Mouse (Mus musculus) MEL (cell line): ENCODE measurements around the gene Tchp.

Source experiments
- CHD1 ChIP-seq: IDR thresholded peaks from 2 replicates; pipeline ENCODE4 v1.6.1; 2012; ENCODE audit warnings: low read depth, mild to moderate bottlenecking, inconsistent platforms, low read length, improper control_type of control experiment
- CTCF ChIP-seq, 3 experiments: IDR thresholded peaks in 2 of 3; conservative IDR thresholded peaks in 1 of 3; 2 replicates each; pipeline ENCODE4 v1.5.1; 2011 to 2012; ENCODE audit warnings: low read length in 3 of 3, low read depth in 2 of 3, mild to moderate bottlenecking in 2 of 3, improper control_type of control experiment in 1 of 3, inconsistent platforms in 1 of 3, mixed read lengths in 1 of 3, moderate library complexity in 1 of 3; ENCODE audit not compliant: control insufficient read depth in 1 of 3, insufficient read depth in 1 of 3, poor library complexity in 1 of 3, severe bottlenecking in 1 of 3
- E2F4 ChIP-seq: IDR thresholded peaks from 2 replicates; pipeline ENCODE4 v1.6.1; 2011; ENCODE audit warnings: low read depth, low read length, improper control_type of control experiment, borderline replicate concordance
- EP300 ChIP-seq, 2 experiments: IDR thresholded peaks; 2 replicates each; pipeline ENCODE4 v1.6.1; 2011; ENCODE audit warnings: improper control_type of control experiment in 2 of 2, low read length in 2 of 2, low read depth in 1 of 2, mild to moderate bottlenecking in 1 of 2
- ETS1 ChIP-seq: IDR thresholded peaks from 2 replicates; pipeline ENCODE4 v1.6.1; 2012; ENCODE audit warnings: low read depth, mild to moderate bottlenecking, inconsistent platforms, low read length, improper control_type of control experiment, moderate library complexity
- JUND ChIP-seq: IDR thresholded peaks from 2 replicates; pipeline ENCODE4 v1.6.1; 2011; ENCODE audit warnings: low read depth, mild to moderate bottlenecking, improper control_type of control experiment, low read length
- MXI1 ChIP-seq: IDR thresholded peaks from 2 replicates; pipeline ENCODE4 v1.6.1; 2011; ENCODE audit warnings: mild to moderate bottlenecking, low read depth, low read length, improper control_type of control experiment
- POLR2A ChIP-seq, 2 experiments: IDR thresholded peaks; 2 replicates each; pipeline ENCODE4 v1.6.1; 2011 to 2012; ENCODE audit warnings: low read length in 2 of 2, mild to moderate bottlenecking in 2 of 2, control low read depth in 1 of 2, improper control_type of control experiment in 1 of 2, low read depth in 1 of 2, moderate library complexity in 1 of 2; ENCODE audit not compliant: control insufficient read depth in 1 of 2, insufficient read depth in 1 of 2, poor library complexity in 1 of 2
- RAD21 ChIP-seq: IDR thresholded peaks from 2 replicates; pipeline ENCODE4 v1.6.1; 2011; ENCODE audit warnings: mild to moderate bottlenecking, low read depth, low read length, improper control_type of control experiment
- ZC3H11A ChIP-seq: IDR thresholded peaks from 2 replicates; pipeline ENCODE4 v1.6.1; 2012; ENCODE audit warnings: low read depth, mild to moderate bottlenecking, inconsistent platforms, low read length, improper control_type of control experiment
- ZKSCAN1 ChIP-seq: IDR thresholded peaks from 2 replicates; pipeline ENCODE4 v1.6.1; 2012; ENCODE audit warnings: low read depth, mild to moderate bottlenecking, inconsistent platforms, low read length, improper control_type of control experiment, moderate library complexity

DNA sequence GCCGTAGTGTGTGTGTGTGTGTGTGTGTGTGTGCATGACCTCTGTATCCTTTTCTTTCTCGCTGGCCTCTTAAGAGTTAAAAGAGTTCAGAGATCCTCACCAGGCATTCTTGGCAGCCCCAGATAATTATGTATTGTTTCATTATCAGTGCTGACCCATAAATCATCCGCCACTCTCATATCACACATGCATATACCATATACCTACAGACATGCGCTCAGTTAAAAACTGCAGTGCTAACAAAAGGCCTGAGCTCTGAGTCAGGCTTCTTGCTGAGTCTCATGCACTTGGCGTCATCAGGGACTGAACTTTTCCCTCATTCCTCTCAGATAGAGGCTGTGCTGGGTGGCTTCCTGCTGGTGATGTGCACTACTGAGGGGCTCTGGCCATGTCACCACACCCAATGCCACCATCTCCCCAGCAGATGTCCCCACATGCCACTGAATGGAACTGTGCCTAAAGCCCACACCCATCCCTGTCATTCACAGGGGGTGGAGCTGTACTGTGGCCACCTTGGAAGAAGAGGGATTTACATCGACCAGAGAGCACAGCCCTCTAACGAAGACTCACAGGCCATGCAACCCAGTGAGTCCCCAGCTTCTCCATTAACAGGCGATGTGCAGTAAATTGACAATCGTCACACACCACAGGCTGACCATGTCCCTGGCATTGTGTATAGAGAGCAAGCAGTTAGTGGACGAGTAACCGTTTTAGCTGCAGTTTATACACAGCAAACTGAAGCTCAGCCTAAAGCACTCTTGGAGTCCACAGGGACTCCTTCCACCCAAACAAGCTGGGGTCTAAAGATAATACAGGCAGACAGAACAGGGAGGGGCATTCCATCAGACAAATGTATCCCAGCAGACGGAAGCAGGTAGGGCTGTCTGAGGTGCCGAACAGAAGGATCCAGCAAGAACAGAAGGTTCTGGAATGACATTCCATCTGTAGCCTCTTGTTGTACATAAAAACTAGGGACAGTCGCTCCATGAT, 4.9 kb upstream of the Tchp start:
- no peak for TF ChIP-seq MXI1
- TF ChIP-seq POLR2A (IDR thresholded peaks at IDR 0.05; ENCODE audit: control insufficient read depth in 1 of 2, insufficient read depth in 1 of 2, low read depth in 1 of 2, low read length in 2 of 2, poor library complexity in 1 of 2) = no peak
- TF ChIP-seq CTCF (IDR thresholded peaks at IDR 0.05 in 2 of 3, conservative IDR thresholded peaks at IDR 0.05 in 1 of 3; ENCODE audit: control insufficient read depth in 1 of 3, insufficient read depth in 1 of 3, low read depth in 2 of 3, low read length in 3 of 3, poor library complexity in 1 of 3, severe bottlenecking in 1 of 3) = peak; percentile 59 to 85 (median 75)
- TF ChIP-seq RAD21 = peak; percentile 87
- no peak for TF ChIP-seq ZKSCAN1
- peak; percentile 34; the same call in 1 of the 2 replicates for TF ChIP-seq ETS1
- no peak for TF ChIP-seq E2F4
- TF ChIP-seq EP300 (IDR thresholded peaks at IDR 0.05; ENCODE audit: low read depth in 1 of 2, low read length in 2 of 2) = no peak
- peak; percentile 55 for TF ChIP-seq ZC3H11A
- no peak for TF ChIP-seq JUND
- TF ChIP-seq CHD1 = no peak
